Mouse (Mus musculus) ES-E14 (cell line): ENCODE measurements around the gene Zc3h15. TPM values are rescaled to one million over a fixed set of nuclear protein-coding genes. Genes with fewer than 3 reads are reported as not detected.

Source experiments
- DNase-seq: peaks from one replicate; pipeline ENCODE4 v3.0.0-alpha.2; 2013; ENCODE audit warnings: low read depth, low spot score
- H3K27ac ChIP-seq: 2 replicates; pipeline ENCODE4 v1.5.1; 2012; ENCODE audit warnings: low read depth, mild to moderate bottlenecking, low read length, moderate library complexity, mixed read lengths; ENCODE audit not compliant: poor library complexity, insufficient read depth, severe bottlenecking
- H3K36me3 ChIP-seq: 2 replicates; pipeline ENCODE4 v1.6.1; 2012; ENCODE audit warnings: mild to moderate bottlenecking, low read length, moderate library complexity, mixed read lengths; ENCODE audit not compliant: control insufficient read depth, poor library complexity, insufficient read depth, severe bottlenecking
- H3K4me1 ChIP-seq, 2 experiments: fragments of 150-350 bp in 1 of 2; sonication (generic) in 1 of 2; 2 replicates each; pipeline ENCODE4 v1.6.1; 2012; ENCODE audit warnings: low read length in 2 of 2, mild to moderate bottlenecking in 1 of 2, mixed read lengths in 1 of 2; ENCODE audit not compliant: control insufficient read depth in 2 of 2, insufficient read depth in 2 of 2, poor library complexity in 1 of 2
- H3K4me3 ChIP-seq, 2 experiments: fragments of 150-350 bp in 1 of 2; sonication (generic) in 1 of 2; 2 replicates each; pipeline ENCODE4 v1.5.1; 2012; ENCODE audit warnings: low read length in 2 of 2, low read depth in 1 of 2, mild to moderate bottlenecking in 1 of 2, mixed read lengths in 1 of 2; ENCODE audit not compliant: insufficient read depth in 1 of 2, poor library complexity in 1 of 2, severe bottlenecking in 1 of 2
- H3K9ac ChIP-seq: 2 replicates; pipeline ENCODE4 v1.6.1; 2012; ENCODE audit warnings: low read depth, mild to moderate bottlenecking, low read length, mixed read lengths; ENCODE audit not compliant: poor library complexity, insufficient read depth, severe bottlenecking
- H3K9me3 ChIP-seq: fragments of 150-350 bp; sonication (generic); 2 replicates; pipeline ENCODE4 v1.6.1; 2012; ENCODE audit warnings: low read depth, mild to moderate bottlenecking, low read length; ENCODE audit not compliant: control insufficient read depth, insufficient read depth
- CHD2 ChIP-seq: IDR thresholded peaks from 2 replicates; pipeline ENCODE4 v1.6.1; 2014; ENCODE audit warnings: mild to moderate bottlenecking, low read depth, low read length, inconsistent platforms
- HCFC1 ChIP-seq: IDR thresholded peaks from 2 replicates; pipeline ENCODE4 v1.6.1; 2012; ENCODE audit warnings: low read length, inconsistent platforms, borderline replicate concordance; ENCODE audit not compliant: insufficient read depth
- MAFK ChIP-seq: IDR thresholded peaks from 2 replicates; pipeline ENCODE4 v1.6.1; 2014; ENCODE audit warnings: mild to moderate bottlenecking, low read depth, low read length, inconsistent platforms; ENCODE audit not compliant: insufficient read depth
- ZC3H11A ChIP-seq: IDR thresholded peaks from 2 replicates; pipeline ENCODE4 v1.6.1; 2012; ENCODE audit warnings: low read depth, mild to moderate bottlenecking, inconsistent platforms, low read length, borderline replicate concordance
- ZNF384 ChIP-seq: IDR thresholded peaks from 2 replicates; pipeline ENCODE4 v1.6.1; 2012; ENCODE audit warnings: low read depth, low read length, inconsistent platforms
- in situ Hi-C, 2 experiments: fragments of 600-800 bp; cut with MboI; formaldehyde crosslinking; loops; one replicate each; pipeline ENCODE4 v1.15.1; 2025; ENCODE audit warnings: low sequenced_read_pairs in 2 of 2, inconsistent platforms in 1 of 2; ENCODE audit not compliant: unreplicated experiment in 2 of 2
- total RNA-seq: library from RNA; depleted of rRNA; stranded (reverse); fragments of 300-350 nt; gene quantifications from 2 replicates; pipeline ENCODE4 v1.2.3, GENCODE M21; 2012

Zc3h15 gene
- total RNA-seq, 1 experiment = 150 TPM

GRCm38 (mm10) chr2:83671843-83672242 lies 27.6 kb downstream of the Zc3h15 start:
- Histone ChIP-seq H3K36me3 (0 out of 2 replicates have a peak, but pooled peaks cover 2% of the 10 kb centered on the region), H3K9ac (no peak overlapping the region), H3K4me1 (no peaks in the 10 kb centered on the region), H3K27ac (no peak overlapping the region), H3K9me3 (no peaks in the 10 kb centered on the region), H3K4me3 (no peak overlapping the region)
- no peak for DNase-seq
- in situ Hi-C loops = no loop called here
- TF ChIP-seq ZNF384 = no peak
- no peak for TF ChIP-seq HCFC1
- TF ChIP-seq ZC3H11A = no peak
- no peak for TF ChIP-seq MAFK
- TF ChIP-seq CHD2 = no peak

DNA sequence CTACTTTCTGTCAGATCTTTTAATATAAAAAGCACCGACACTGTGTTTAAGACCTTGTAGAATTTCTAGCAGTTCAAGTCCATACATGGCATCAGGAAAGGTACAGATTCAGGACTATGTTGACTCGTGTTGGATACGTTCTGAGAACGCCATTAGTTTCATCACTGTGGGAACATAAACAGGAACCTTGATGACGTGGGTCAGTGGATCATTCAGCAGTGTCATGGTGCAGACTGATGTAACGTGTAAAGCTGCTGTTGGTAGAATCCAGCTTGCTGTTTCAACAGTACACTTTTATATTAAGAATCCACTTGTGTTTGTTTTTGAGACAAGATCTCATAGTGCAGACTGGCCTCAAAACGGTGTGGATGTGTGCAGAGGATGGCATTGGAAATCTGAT lies 28.8 kb downstream of the Zc3h15 start:
- H3K4me1 ChIP-seq = no peaks in the 10 kb centered on the region
- H3K9me3 ChIP-seq = no peaks in the 10 kb centered on the region
- H3K36me3 ChIP-seq = 0 out of 2 replicates have a peak, but pooled peaks cover 2% of the 10 kb centered on the region
- no peak overlapping the region for H3K27ac ChIP-seq
- H3K4me3 ChIP-seq = no peak overlapping the region
- TF ChIP-seq CHD2 (no peak), ZNF384 (no peak), HCFC1 (no peak), ZC3H11A (no peak), MAFK (no peak)
- no peak overlapping the region for H3K9ac ChIP-seq
- in situ Hi-C loops = no loop called here
- DNase-seq = no peak

DNA sequence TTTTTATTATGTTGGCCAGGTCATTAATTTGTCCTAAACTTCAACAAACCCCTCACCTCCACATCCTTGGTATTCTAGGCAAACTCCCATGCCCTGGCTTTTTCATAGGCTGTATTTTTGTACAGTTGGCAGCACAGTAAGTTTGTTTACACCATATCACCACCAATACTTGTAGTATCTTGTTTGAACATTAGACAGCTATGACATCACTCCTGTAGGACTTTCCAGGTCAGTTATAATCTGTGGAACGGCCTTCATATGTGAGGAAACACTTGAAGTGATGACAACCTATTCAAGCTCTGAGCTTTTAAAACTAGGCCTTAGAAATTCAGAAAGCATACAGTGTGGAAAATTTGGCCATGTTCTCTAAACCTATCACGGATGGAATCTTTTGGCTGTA lies 29.6 kb downstream of the Zc3h15 start:
- Histone ChIP-seq H3K9me3 (no peaks in the 10 kb centered on the region), H3K4me3 (no peak overlapping the region), H3K9ac (no peak overlapping the region), H3K36me3 (0 out of 2 replicates have a peak, but pooled peaks cover 2% of the 10 kb centered on the region), H3K4me1 (no peaks in the 10 kb centered on the region), H3K27ac (no peak overlapping the region)
- no peak for DNase-seq
- no peak for TF ChIP-seq ZC3H11A
- TF ChIP-seq MAFK = no peak
- TF ChIP-seq CHD2 = no peak
- no peak for TF ChIP-seq HCFC1
- TF ChIP-seq ZNF384 = no peak
- in situ Hi-C loops = no loop called here

GRCm38 (mm10) chr2:83674421-83674820 lies 30.2 kb downstream of the Zc3h15 start:
- Histone ChIP-seq H3K4me1 (no peaks in the 10 kb centered on the region), H3K9ac (no peak overlapping the region), H3K27ac (no peak overlapping the region), H3K4me3 (no peak overlapping the region), H3K9me3 (no peaks in the 10 kb centered on the region), H3K36me3 (0 out of 2 replicates have a peak, but pooled peaks cover 2% of the 10 kb centered on the region)
- in situ Hi-C loops = no loop called here
- no peak for DNase-seq
- TF ChIP-seq MAFK (no peak), ZNF384 (no peak), CHD2 (no peak), ZC3H11A (no peak), HCFC1 (no peak)

DNA sequence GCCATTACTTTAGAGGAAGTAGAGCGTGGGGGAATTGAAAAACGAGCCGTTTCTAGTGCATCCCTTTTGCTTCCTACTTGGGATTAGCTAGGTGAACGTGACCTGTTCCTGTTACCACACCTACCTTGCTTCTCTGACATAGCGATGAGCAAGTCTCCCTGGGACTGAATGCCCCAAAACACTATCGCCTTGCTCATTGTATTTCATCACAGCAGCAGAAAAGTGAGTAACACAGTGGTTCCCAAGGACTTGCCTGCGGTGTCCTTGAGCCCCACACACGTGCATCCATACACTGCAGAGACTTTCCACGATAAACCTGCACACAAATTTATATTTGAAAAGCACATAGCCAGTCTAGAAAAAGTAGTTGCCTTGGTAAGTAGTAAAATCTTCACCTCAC lies 30.7 kb downstream of the Zc3h15 start:
- no peak for DNase-seq
- Histone ChIP-seq H3K9ac (no peak overlapping the region), H3K36me3 (0 out of 2 replicates have a peak, but pooled peaks cover 2% of the 10 kb centered on the region), H3K4me1 (no peaks in the 10 kb centered on the region), H3K9me3 (no peaks in the 10 kb centered on the region), H3K27ac (no peak overlapping the region), H3K4me3 (no peak overlapping the region)
- in situ Hi-C loops = no loop called here
- TF ChIP-seq MAFK (no peak), ZC3H11A (no peak), ZNF384 (no peak), CHD2 (no peak), HCFC1 (no peak)
